Mouse (Mus musculus) adrenal gland, postnatal 36 days (tissue): ENCODE results near the gene Fam171b. TPM values are rescaled to one million over a fixed set of nuclear protein-coding genes. Genes with fewer than 3 reads are reported as not detected.

ENCODE experiments used
- DNase-seq, 2 experiments: peaks; one replicate each; pipeline ENCODE4 v3.0.0; 2021; ENCODE audit warnings: mixed read lengths in 1 of 2
- long read RNA-seq, 2 experiments: library from polyadenylated mRNA; stranded (forward); transcript quantifications; one replicate each; pipeline ENCODE4 v2.0.0; 2021; ENCODE audit warnings: borderline sequencing depth in 2 of 2
- total RNA-seq, 2 experiments: library from RNA; stranded (reverse); gene quantifications; 2 replicates each; pipeline ENCODE4 v1.2.3; 2021

The Fam171b gene
- total RNA-seq: 1 to 10 TPM; 3.8 to 4.0 TPM
- long read RNA-seq, experiment 1, full-length matches to known transcripts: 2 of 3 reads
- long read RNA-seq, experiment 1, partial matches to known transcripts: 0 of 3 reads
- long read RNA-seq, experiment 1, other reads (novel, unspliced or antisense): 1 of 3 reads
- long read RNA-seq, experiment 2, full-length matches to known transcripts: 3 of 4 reads
- long read RNA-seq, experiment 2, partial matches to known transcripts: 0 of 4 reads
- long read RNA-seq, experiment 2, other reads (novel, unspliced or antisense): 1 of 4 reads

DNA sequence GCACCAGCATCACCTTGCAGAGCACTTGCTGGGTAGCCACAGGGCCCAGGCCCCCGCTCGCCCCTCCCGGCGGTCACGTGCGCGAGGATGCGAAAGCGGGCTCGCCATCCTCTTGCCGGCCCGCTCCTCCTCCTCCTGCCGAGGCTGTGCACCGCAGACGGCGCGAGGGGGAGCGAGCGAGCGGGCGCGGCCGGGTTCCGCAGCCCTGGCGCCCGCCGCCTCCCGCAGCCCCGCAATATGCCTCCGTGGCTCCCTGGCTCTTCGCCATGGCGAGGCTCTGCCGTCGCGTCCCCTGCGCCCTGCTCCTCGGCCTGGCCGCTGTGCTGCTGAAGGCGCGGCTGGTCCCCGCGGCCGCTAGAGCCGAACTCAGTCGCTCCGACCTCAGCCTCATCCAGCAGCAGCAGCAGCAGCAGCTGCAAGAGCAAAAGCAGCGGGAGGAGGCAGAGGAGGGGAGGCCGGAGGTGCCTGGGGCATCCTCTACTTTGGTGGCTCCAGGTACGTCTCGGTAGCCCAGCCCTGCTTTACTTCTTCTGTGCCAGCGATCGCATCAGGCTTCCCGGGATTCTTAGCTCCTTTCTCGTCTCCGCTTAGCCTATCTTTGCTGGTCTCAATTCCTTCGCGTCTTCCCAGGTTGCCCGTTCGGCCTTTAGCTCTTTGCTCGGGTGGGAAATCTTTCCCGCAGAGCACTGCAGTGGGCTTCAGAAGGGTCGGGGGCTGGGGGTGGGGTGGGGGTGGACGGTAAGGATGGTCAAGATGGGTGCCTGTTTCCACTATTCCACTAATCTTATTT lies at the start of gene Fam171b:
Fam171b (plus strand) TSS at position 154 of the 790 bp plus-strand sequence.
- DNase-seq: peak; percentile 78 to 82

- DNase-seq: no peak
These were observed 46.4 kb upstream of the Fam171b start for GRCm38 (mm10) chr2:83766058-83766457.

DNA sequence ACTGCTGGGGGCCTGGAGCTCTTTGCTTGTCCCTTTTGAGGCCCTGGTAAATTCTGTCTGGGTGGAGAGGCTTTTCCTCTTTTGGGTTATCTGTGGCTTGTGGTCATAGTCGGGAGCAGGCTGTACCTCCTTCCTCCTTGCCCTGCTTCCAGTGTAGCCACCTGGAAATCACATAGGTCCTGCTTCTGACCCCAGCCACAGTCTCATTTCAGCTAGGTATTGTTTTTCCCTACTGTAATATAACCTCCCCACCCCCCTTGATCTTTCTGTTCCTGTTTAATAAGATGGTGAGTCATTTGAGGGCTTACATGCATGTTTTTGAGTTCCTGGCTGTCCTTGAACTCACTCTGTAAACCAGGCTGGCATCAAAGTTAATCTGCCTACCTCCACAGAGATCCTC lies 45.6 kb upstream of the Fam171b start:
- DNase-seq: no peak

GRCm38 (mm10) chr2:83768311-83769047 lies 44.0 kb upstream of the Fam171b start:
- no peak for DNase-seq

DNA sequence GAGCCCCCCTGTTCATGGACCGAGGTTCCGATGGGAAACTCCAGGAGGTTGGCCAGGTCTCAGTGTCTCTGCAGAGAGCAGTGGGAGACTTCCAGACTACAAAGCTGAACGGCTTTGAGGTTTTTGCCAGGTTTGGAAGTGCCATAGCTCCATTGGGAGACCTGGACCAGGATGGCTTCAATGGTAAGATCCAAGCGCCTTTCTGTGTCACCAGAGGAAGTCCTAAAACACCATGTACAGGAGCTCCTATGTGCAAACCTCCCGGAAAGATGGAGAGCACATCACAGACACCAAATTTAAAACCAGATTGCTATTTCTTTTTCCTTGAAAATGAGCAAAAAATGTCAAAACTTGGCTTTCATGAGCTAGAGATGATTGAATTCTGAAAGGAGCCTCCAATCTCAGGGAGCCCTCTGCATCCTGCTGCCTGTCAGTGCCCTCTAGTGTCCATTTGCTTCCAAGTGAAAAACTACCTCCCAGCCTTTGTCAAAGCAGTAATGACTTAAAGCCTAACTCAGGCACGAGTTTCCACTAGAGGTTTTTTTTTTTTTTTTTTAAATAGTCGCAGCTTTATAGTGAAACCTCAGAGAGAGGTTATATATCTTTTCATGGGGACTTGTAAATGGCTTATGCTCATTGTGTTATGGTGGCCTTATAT lies 41.2 kb upstream of the Fam171b start:
- peak; percentile 58 to 73 for DNase-seq

- no peak for DNase-seq
These were observed 20.9 kb upstream of the Fam171b start for GRCm38 (mm10) chr2:83791330-83792073.

GRCm38 (mm10) chr2:83792102-83792501 lies 20.3 kb upstream of the Fam171b start:
- DNase-seq: no peak

DNA sequence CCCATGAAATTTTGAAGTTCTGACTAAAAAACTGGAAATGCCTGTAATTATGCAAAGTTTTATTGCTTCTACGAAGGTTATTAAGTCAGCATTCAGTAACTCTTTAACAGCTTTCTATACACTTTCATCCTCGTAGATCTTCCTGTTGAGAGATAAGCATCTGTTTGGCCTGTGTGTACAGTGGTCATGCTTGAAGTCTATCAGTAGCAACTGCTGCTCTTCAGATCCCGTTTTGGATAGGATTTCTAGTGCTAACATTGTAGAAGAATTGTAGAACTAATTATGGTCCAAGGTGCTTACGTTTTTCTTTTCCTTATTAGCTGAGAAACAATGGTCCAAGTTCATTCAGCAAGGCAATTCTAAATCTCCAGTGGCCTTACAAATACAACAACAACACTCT lies 16.7 kb upstream of the Fam171b start:
- no peak for DNase-seq

DNA sequence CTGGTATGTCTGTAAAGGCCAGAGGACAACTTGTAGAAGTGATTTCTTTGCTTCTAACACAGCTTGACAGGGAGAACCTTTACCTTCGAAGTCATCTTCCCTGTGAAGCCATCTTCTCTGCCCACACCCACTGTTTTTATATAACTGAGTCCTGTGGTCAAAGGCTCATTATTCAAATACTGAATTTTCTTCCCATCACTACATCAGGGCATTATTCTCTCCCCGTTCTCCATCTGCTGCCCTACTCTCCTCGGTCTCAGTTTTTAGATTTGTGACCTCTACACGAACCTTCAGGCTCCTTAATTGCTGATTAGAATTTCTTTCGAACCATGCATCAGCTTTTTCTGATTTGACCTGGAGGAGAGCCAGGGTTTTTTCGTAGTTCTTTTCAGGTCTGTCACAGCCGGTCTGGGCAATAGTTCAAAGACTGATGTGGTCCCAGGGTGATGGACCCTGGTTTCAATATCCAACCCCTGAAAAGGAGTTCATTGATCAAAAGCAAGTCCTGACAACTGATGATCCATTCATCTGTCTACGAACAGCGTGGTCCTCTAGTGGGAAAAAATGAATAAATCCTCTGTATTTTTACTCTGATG lies 14.4 kb upstream of the Fam171b start:
- DNase-seq: no peak

- DNase-seq: no peak
These were observed 947 bp downstream of the Fam171b start for GRCm38 (mm10) chr2:83813273-83813892.

DNA sequence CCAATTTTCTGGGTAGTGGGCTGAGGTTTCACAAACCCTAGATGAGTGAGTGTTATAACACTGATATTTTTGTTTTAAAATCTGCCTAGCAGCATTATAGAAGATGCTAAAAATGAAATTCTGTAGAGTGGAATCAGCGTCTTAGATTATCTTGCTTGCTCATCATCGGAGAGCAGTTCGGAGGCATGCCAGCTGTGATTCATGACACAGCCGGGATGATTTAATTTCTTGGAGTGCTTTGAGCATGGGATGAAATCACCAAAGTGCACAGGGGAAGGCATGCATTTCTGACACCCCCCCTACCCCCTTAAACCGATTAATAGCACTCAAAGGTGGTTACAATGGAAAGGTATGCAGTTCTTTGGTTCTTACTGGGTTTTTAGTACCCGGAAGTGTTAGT lies 1.6 kb downstream of the Fam171b start:
- DNase-seq: peak; percentile 57 to 64

DNA sequence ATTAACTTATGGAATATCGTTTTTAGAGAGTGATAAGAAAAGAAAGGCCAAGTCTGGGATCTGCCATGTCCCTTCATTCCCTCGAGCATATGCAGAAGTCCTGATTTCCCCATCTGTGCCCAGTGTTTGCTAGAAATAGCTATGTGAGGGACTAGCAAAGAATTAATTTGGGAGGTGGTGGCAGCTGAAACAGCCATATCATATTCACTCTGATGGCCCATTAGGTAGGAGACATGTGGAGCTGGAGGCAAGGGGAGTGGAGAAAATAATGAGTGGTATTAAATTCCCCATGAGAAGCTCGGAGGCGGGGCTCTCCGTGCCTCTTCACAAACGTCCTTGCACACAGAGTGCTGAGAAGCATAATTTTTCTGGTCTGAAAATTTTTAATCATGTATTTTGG lies 3.7 kb downstream of the Fam171b start:
- no peak for DNase-seq

GRCm38 (mm10) chr2:83825161-83825560 lies 12.7 kb downstream of the Fam171b start:
- no peak for DNase-seq

- DNase-seq: no peak
These were observed 16.6 kb downstream of the Fam171b start for GRCm38 (mm10) chr2:83828895-83829539.

GRCm38 (mm10) chr2:83832903-83833302 lies 20.5 kb downstream of the Fam171b start:
- no peak for DNase-seq

- no peak for DNase-seq
These were observed 23.1 kb downstream of the Fam171b start for GRCm38 (mm10) chr2:83835313-83836070.

GRCm38 (mm10) chr2:83848495-83848894 lies 36.1 kb downstream of the Fam171b start:
- no peak for DNase-seq

DNA sequence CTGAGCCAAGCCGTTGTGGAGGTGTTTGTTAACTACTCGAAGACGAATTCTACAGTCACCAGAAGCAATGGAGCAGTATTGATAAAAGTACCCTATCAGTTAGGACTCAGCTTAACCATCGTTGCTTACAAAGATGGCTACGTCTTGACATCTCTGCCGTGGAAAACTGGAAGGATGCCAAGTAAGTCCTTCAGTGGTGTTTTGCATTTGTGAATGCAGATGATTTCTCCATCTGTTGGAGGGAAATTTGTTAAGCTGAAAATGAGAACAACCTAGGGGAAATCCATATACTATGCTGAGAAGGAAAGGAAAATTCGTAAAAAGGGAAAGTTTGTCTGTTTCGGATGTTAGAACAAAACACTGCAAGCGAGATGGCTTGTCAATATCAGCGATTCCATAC lies 41.0 kb downstream of the Fam171b start:
- no peak for DNase-seq

GRCm38 (mm10) chr2:83856236-83856635 lies 43.8 kb downstream of the Fam171b start:
- DNase-seq: no peak
